Mouse (Mus musculus): ENCODE results near the gene Kitl. TPM values are rescaled to one million over a fixed set of nuclear protein-coding genes. Genes with fewer than 3 reads are reported as not detected.
A peak's percentile ranks its signal among the peaks of the same experiment; 100 is the strongest.

Gene Kitl
- polyA plus RNA-seq (2012; rRNA removed) = 7.8 and 14.3 TPM in 2 replicates

- H3K4me3 ChIP-seq (ENCODE audit: extremely low read depth, insufficient read depth, insufficient read length) = peak within 1 kb of the TSS; percentile 58
- TF ChIP-seq POLR2A (IDR thresholded peaks at IDR 0.05; ENCODE audit: low read depth, low read length) (peak; percentile 10; the same call in 1 of the 2 replicates), CTCF (IDR thresholded peaks at IDR 0.05; ENCODE audit: extremely low read depth, insufficient read depth, insufficient read length, insufficient replicate concordance) (no peak)
- H3K4me1 ChIP-seq (ENCODE audit: control insufficient read depth, insufficient read depth, insufficient read length) = peaks cover 2% of the 10 kb centered on the region; the same call in 1 of the 2 replicates
- peak in 1 of 2 experiments; percentile 5 for DNase-seq (ENCODE audit: low read depth in 1 of 2, low spot score in 2 of 2)
- H3K27me3 ChIP-seq (ENCODE audit: control insufficient read depth, insufficient read depth, low read length) = peaks cover 7% of the 10 kb centered on the region
- 2% methylated on average over 69 of the region's 70 CpGs for WGBS
- no peaks in the 10 kb centered on the region for H3K36me3 ChIP-seq (ENCODE audit: control insufficient read depth, insufficient read depth, low read length)
- peak within 1 kb of the TSS; percentile 52 for H3K27ac ChIP-seq (ENCODE audit: insufficient read depth, low read length)
Observed at GRCm38 (mm10) chr10:100015370-100016325, at the start of gene Kitl. TSS of gene Kitl (plus strand) at chr10:100015630.

- DNase-seq (ENCODE audit: low read depth in 1 of 2, low spot score in 2 of 2) = no peak
- WGBS = 78% methylated on average over 8 of the region's 8 CpGs
- no peaks in the 10 kb centered on the region for H3K27me3 ChIP-seq (ENCODE audit: control insufficient read depth, insufficient read depth, low read length)
- TF ChIP-seq CTCF (IDR thresholded peaks at IDR 0.05; ENCODE audit: extremely low read depth, insufficient read depth, insufficient read length, insufficient replicate concordance) (no peak), POLR2A (IDR thresholded peaks at IDR 0.05; ENCODE audit: low read depth, low read length) (no peak)
- H3K4me1 ChIP-seq (ENCODE audit: control insufficient read depth, insufficient read depth, insufficient read length) = no peaks in the 10 kb centered on the region; the same call in 1 of the 2 replicates
- no peak overlapping the region for H3K4me3 ChIP-seq (ENCODE audit: extremely low read depth, insufficient read depth, insufficient read length)
- no peaks in the 10 kb centered on the region for H3K36me3 ChIP-seq (ENCODE audit: control insufficient read depth, insufficient read depth, low read length)
- no peak overlapping the region for H3K27ac ChIP-seq (ENCODE audit: insufficient read depth, low read length)
Observed at GRCm38 (mm10) chr10:99972866-99973265, 42.6 kb upstream of the Kitl start.

- Histone ChIP-seq H3K27ac (ENCODE audit: insufficient read depth, low read length) (no peak overlapping the region), H3K4me3 (ENCODE audit: extremely low read depth, insufficient read depth, insufficient read length) (no peak overlapping the region), H3K4me1 (ENCODE audit: control insufficient read depth, insufficient read depth, insufficient read length) (no peaks in the 10 kb centered on the region), H3K27me3 (ENCODE audit: control insufficient read depth, insufficient read depth, low read length) (no peaks in the 10 kb centered on the region; the same call in 1 of the 2 replicates), H3K36me3 (ENCODE audit: control insufficient read depth, insufficient read depth, low read length) (no peaks in the 10 kb centered on the region)
- DNase-seq (ENCODE audit: low read depth in 1 of 2, low spot score in 2 of 2) = no peak
- TF ChIP-seq POLR2A (IDR thresholded peaks at IDR 0.05; ENCODE audit: low read depth, low read length) (no peak), CTCF (IDR thresholded peaks at IDR 0.05; ENCODE audit: extremely low read depth, insufficient read depth, insufficient read length, insufficient replicate concordance) (no peak)
- 78% methylated on average over 3 of the region's 3 CpGs for WGBS
Observed at GRCm38 (mm10) chr10:99980096-99980495, 35.3 kb upstream of the Kitl start.

- 50% methylated on average over 2 of the region's 2 CpGs for WGBS
- Histone ChIP-seq H3K4me1 (ENCODE audit: control insufficient read depth, insufficient read depth, insufficient read length) (no peaks in the 10 kb centered on the region), H3K36me3 (ENCODE audit: control insufficient read depth, insufficient read depth, low read length) (no peaks in the 10 kb centered on the region), H3K4me3 (ENCODE audit: extremely low read depth, insufficient read depth, insufficient read length) (no peak overlapping the region), H3K27ac (ENCODE audit: insufficient read depth, low read length) (no peak overlapping the region), H3K27me3 (ENCODE audit: control insufficient read depth, insufficient read depth, low read length) (no peaks in the 10 kb centered on the region; the same call in 1 of the 2 replicates)
- no peak for TF ChIP-seq CTCF (IDR thresholded peaks at IDR 0.05; ENCODE audit: extremely low read depth, insufficient read depth, insufficient read length, insufficient replicate concordance)
- TF ChIP-seq POLR2A (IDR thresholded peaks at IDR 0.05; ENCODE audit: low read depth, low read length) = no peak
- DNase-seq (ENCODE audit: low read depth in 1 of 2, low spot score in 2 of 2) = no peak
Observed at GRCm38 (mm10) chr10:99980916-99981315, 34.5 kb upstream of the Kitl start.

- no peak for DNase-seq (ENCODE audit: low read depth in 1 of 2, low spot score in 2 of 2)
- H3K4me3 ChIP-seq (ENCODE audit: extremely low read depth, insufficient read depth, insufficient read length) = no peak overlapping the region
- WGBS = 95% methylated on average over 5 of the region's 5 CpGs
- H3K27me3 ChIP-seq (ENCODE audit: control insufficient read depth, insufficient read depth, low read length) = no peaks in the 10 kb centered on the region; the same call in 1 of the 2 replicates
- H3K36me3 ChIP-seq (ENCODE audit: control insufficient read depth, insufficient read depth, low read length) = no peaks in the 10 kb centered on the region
- TF ChIP-seq POLR2A (IDR thresholded peaks at IDR 0.05; ENCODE audit: low read depth, low read length) (no peak), CTCF (IDR thresholded peaks at IDR 0.05; ENCODE audit: extremely low read depth, insufficient read depth, insufficient read length, insufficient replicate concordance) (no peak)
- H3K27ac ChIP-seq (ENCODE audit: insufficient read depth, low read length) = no peak overlapping the region
- no peaks in the 10 kb centered on the region for H3K4me1 ChIP-seq (ENCODE audit: control insufficient read depth, insufficient read depth, insufficient read length)
Observed at GRCm38 (mm10) chr10:99981887-99982286, 33.5 kb upstream of the Kitl start.

- no peak for TF ChIP-seq POLR2A (IDR thresholded peaks at IDR 0.05; ENCODE audit: low read depth, low read length)
- no peak for TF ChIP-seq CTCF (IDR thresholded peaks at IDR 0.05; ENCODE audit: extremely low read depth, insufficient read depth, insufficient read length, insufficient replicate concordance)
- no peaks in the 10 kb centered on the region for H3K27me3 ChIP-seq (ENCODE audit: control insufficient read depth, insufficient read depth, low read length)
- DNase-seq (ENCODE audit: low read depth in 1 of 2, low spot score in 2 of 2) = no peak
- no peak overlapping the region for H3K27ac ChIP-seq (ENCODE audit: insufficient read depth, low read length)
- no peaks in the 10 kb centered on the region for H3K4me1 ChIP-seq (ENCODE audit: control insufficient read depth, insufficient read depth, insufficient read length)
- peak overlapping the region; percentile 39; the same call in 1 of the 2 replicates for H3K4me3 ChIP-seq (ENCODE audit: extremely low read depth, insufficient read depth, insufficient read length)
- no peaks in the 10 kb centered on the region for H3K36me3 ChIP-seq (ENCODE audit: control insufficient read depth, insufficient read depth, low read length)
- 21% methylated on average over 8 of the region's 8 CpGs for WGBS
Observed at GRCm38 (mm10) chr10:99986745-99987144, 28.7 kb upstream of the Kitl start.
